Mouse (Mus musculus) embryonic facial prominence, embryonic 14.5 days (tissue): ENCODE measurements around the gene Eddm3b. TPM values are rescaled to one million over a fixed set of nuclear protein-coding genes. Genes with fewer than 3 reads are reported as not detected.

Experiments used
- ATAC-seq: fragments of 200-750 bp; cut with Nextera tagmentation; 2 replicates; pipeline ENCODE4 v1.8.0; 2017; ENCODE audit warnings: low read depth, moderate number of reproducible peaks, moderate TSS enrichment
- DNase-seq: peaks from one replicate; pipeline ENCODE4 v3.0.0-alpha.2; 2015; ENCODE audit warnings: low spot score
- H3K27ac ChIP-seq: fragments of 300-500 bp; sonication (generic); replicated peaks from 2 replicates; pipeline ENCODE4 v1.5.1; 2014; ENCODE audit warnings: low read depth, mild to moderate bottlenecking, low read length, moderate library complexity
- H3K27me3 ChIP-seq: fragments of 300-500 bp; sonication (generic); replicated peaks from 2 replicates; pipeline ENCODE4 v1.6.1; 2014; ENCODE audit warnings: low read length; ENCODE audit not compliant: control insufficient read depth, insufficient read depth
- H3K36me3 ChIP-seq: fragments of 300-500 bp; sonication (generic); 2 replicates; pipeline ENCODE4 v1.6.1; 2014; ENCODE audit warnings: low read length, mixed read lengths; ENCODE audit not compliant: control insufficient read depth, insufficient read depth
- H3K4me1 ChIP-seq: fragments of 300-500 bp; sonication (generic); 2 replicates; pipeline ENCODE4 v1.6.1; 2014; ENCODE audit warnings: antibody characterized with exemption, low read length; ENCODE audit not compliant: control insufficient read depth, insufficient read depth
- H3K4me2 ChIP-seq: fragments of 300-500 bp; sonication (generic); 2 replicates; pipeline ENCODE4 v1.6.1; 2014; ENCODE audit warnings: low read depth, mild to moderate bottlenecking, low read length, moderate library complexity, mixed read lengths
- H3K4me3 ChIP-seq: fragments of 300-500 bp; sonication (generic); 2 replicates; pipeline ENCODE4 v1.5.1; 2014; ENCODE audit warnings: low read depth, mild to moderate bottlenecking, low read length
- H3K9ac ChIP-seq: fragments of 300-500 bp; sonication (generic); 2 replicates; pipeline ENCODE4 v1.6.1; 2014; ENCODE audit warnings: low read depth, mild to moderate bottlenecking, low read length, moderate library complexity, mixed read lengths
- H3K9me3 ChIP-seq: fragments of 300-500 bp; sonication (generic); 2 replicates; pipeline ENCODE4 v1.6.1; 2016; ENCODE audit warnings: low read length; ENCODE audit not compliant: control insufficient read depth
- WGBS: fragments of 180-500 bp; shearing (Covaris S2); extraction: QIAGEN DNeasy Blood & Tissue Kit; methylation state at CpG from one replicate; pipeline ENCODE4 v1.1.7; 2014; 5-methylcytosine and 5-hydroxymethylcytosine counted together
- polyA plus RNA-seq: library from polyadenylated mRNA; unstranded; fragments of >200 nt; fragmentation: Nextera tagmentation; extraction: Ambion mirVana; gene quantifications from 2 replicates; pipeline ENCODE4 v1.2.1, GENCODE M21; 2014

The Eddm3b gene
- polyA plus RNA-seq, 1 experiment from 2014 or later = not detected

- Histone ChIP-seq H3K4me3 (no peak overlapping the region), H3K27ac (no peak overlapping the region), H3K4me1 (no peaks in the 10 kb centered on the region), H3K36me3 (no peaks in the 10 kb centered on the region), H3K27me3 (no peaks in the 10 kb centered on the region), H3K9ac (no peak overlapping the region), H3K9me3 (no peaks in the 10 kb centered on the region), H3K4me2 (no peak overlapping the region)
- ATAC-seq = no peak
- DNase-seq = no peak
- 77% methylated on average over 9 of the region's 9 CpGs for WGBS
These were observed 14.8 kb downstream of the Eddm3b start for GRCm38 (mm10) chr14:51128775-51129623.

- Histone ChIP-seq H3K4me3 (no peak overlapping the region), H3K9ac (no peak overlapping the region), H3K4me2 (no peak overlapping the region), H3K36me3 (no peaks in the 10 kb centered on the region), H3K27me3 (no peaks in the 10 kb centered on the region), H3K4me1 (no peaks in the 10 kb centered on the region), H3K9me3 (no peaks in the 10 kb centered on the region), H3K27ac (no peak overlapping the region)
- 63% methylated on average over 4 of the region's 4 CpGs for WGBS
- no peak for DNase-seq
- ATAC-seq = no peak
These were observed 15.4 kb downstream of the Eddm3b start for GRCm38 (mm10) chr14:51129624-51129975.

GRCm38 (mm10) chr14:51130315-51130940 lies 16.2 kb downstream of the Eddm3b start:
- no peak overlapping the region for H3K27ac ChIP-seq
- no peak overlapping the region for H3K9ac ChIP-seq
- H3K4me3 ChIP-seq = no peak overlapping the region
- ATAC-seq = no peak
- H3K36me3 ChIP-seq = no peaks in the 10 kb centered on the region
- DNase-seq = no peak
- H3K27me3 ChIP-seq = no peaks in the 10 kb centered on the region
- WGBS = 87% methylated on average over 9 of the region's 9 CpGs
- no peaks in the 10 kb centered on the region for H3K9me3 ChIP-seq
- H3K4me2 ChIP-seq = no peak overlapping the region
- H3K4me1 ChIP-seq = no peaks in the 10 kb centered on the region

- H3K4me3 ChIP-seq = no peak overlapping the region
- no peak overlapping the region for H3K4me2 ChIP-seq
- H3K27me3 ChIP-seq = no peaks in the 10 kb centered on the region
- no peaks in the 10 kb centered on the region for H3K36me3 ChIP-seq
- no peaks in the 10 kb centered on the region for H3K4me1 ChIP-seq
- H3K9ac ChIP-seq = no peak overlapping the region
- ATAC-seq = no peak
- 74% methylated on average over 7 of the region's 7 CpGs for WGBS
- no peaks in the 10 kb centered on the region for H3K9me3 ChIP-seq
- DNase-seq = no peak
- no peak overlapping the region for H3K27ac ChIP-seq
These were observed 17.0 kb downstream of the Eddm3b start for GRCm38 (mm10) chr14:51131086-51131815.

- Histone ChIP-seq H3K27me3 (no peaks in the 10 kb centered on the region), H3K4me2 (no peak overlapping the region), H3K9ac (no peak overlapping the region), H3K4me3 (no peak overlapping the region), H3K27ac (no peak overlapping the region), H3K9me3 (no peaks in the 10 kb centered on the region), H3K36me3 (no peaks in the 10 kb centered on the region), H3K4me1 (no peaks in the 10 kb centered on the region)
- ATAC-seq (no peak), DNase-seq (no peak)
- WGBS = 91% methylated on average over 4 of the region's 4 CpGs
These were observed 18.1 kb downstream of the Eddm3b start for GRCm38 (mm10) chr14:51132372-51132771.

- no peak overlapping the region for H3K4me3 ChIP-seq
- no peaks in the 10 kb centered on the region for H3K27me3 ChIP-seq
- no peak overlapping the region for H3K27ac ChIP-seq
- H3K4me2 ChIP-seq = no peak overlapping the region
- H3K9ac ChIP-seq = no peak overlapping the region
- ATAC-seq (no peak), DNase-seq (no peak)
- no peaks in the 10 kb centered on the region for H3K4me1 ChIP-seq
- WGBS = 78% methylated on average over 2 of the region's 2 CpGs
- no peaks in the 10 kb centered on the region for H3K36me3 ChIP-seq
- no peaks in the 10 kb centered on the region for H3K9me3 ChIP-seq
These were observed 26.1 kb downstream of the Eddm3b start for GRCm38 (mm10) chr14:51140342-51140741.

GRCm38 (mm10) chr14:51142119-51142518 lies 27.9 kb downstream of the Eddm3b start:
- H3K4me2 ChIP-seq = no peak overlapping the region
- no peak for DNase-seq
- H3K27ac ChIP-seq = no peak overlapping the region
- no peak for ATAC-seq
- no peak overlapping the region for H3K4me3 ChIP-seq
- H3K36me3 ChIP-seq = no peaks in the 10 kb centered on the region
- no peaks in the 10 kb centered on the region for H3K27me3 ChIP-seq
- H3K9me3 ChIP-seq = no peaks in the 10 kb centered on the region
- no peaks in the 10 kb centered on the region for H3K4me1 ChIP-seq
- H3K9ac ChIP-seq = no peak overlapping the region
- WGBS = 88% methylated on average over 4 of the region's 4 CpGs

- DNase-seq (no peak), ATAC-seq (no peak)
- no peak overlapping the region for H3K4me3 ChIP-seq
- H3K9ac ChIP-seq = no peak overlapping the region
- H3K27ac ChIP-seq = no peak overlapping the region
- H3K9me3 ChIP-seq = no peaks in the 10 kb centered on the region
- H3K4me2 ChIP-seq = no peak overlapping the region
- H3K36me3 ChIP-seq = no peaks in the 10 kb centered on the region
- no peaks in the 10 kb centered on the region for H3K27me3 ChIP-seq
- no peaks in the 10 kb centered on the region for H3K4me1 ChIP-seq
- 83% methylated on average over 3 of the region's 3 CpGs for WGBS
These were observed 28.3 kb downstream of the Eddm3b start for GRCm38 (mm10) chr14:51142568-51142967.
